Mouse (Mus musculus) right cerebral cortex, adult 2 months (tissue): ENCODE results near the gene Tlr6.

ENCODE experiments used
- DNase-seq, 2 experiments: peaks; one replicate each; pipeline ENCODE4 v3.0.0; 2021 to 2022; ENCODE audit warnings: low spot score in 2 of 2

The Tlr6 gene

DNA sequence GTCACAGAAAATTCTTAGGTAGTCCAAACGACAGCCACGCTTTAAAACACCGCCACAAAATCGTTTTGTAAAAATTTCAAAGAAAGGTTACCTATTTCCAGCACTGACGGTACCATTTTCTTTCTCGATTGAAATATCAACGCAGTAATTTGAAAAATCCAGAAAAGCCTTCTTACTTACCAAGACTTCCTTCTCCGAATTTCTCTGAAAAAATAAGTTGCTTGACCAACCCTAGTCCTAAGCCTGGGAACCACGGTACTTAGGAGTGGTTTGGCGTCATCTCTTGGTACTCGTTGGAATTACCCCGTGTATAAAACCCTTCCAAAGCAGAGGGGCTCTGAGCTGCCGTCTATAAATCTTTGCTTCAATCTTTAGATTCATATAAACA lies at the start of gene Tlr6:
Gene Tlr6, minus strand, starts transcription at position 255 of the 388 bp plus-strand sequence.
- peak; percentile 37 to 66 for DNase-seq

DNA sequence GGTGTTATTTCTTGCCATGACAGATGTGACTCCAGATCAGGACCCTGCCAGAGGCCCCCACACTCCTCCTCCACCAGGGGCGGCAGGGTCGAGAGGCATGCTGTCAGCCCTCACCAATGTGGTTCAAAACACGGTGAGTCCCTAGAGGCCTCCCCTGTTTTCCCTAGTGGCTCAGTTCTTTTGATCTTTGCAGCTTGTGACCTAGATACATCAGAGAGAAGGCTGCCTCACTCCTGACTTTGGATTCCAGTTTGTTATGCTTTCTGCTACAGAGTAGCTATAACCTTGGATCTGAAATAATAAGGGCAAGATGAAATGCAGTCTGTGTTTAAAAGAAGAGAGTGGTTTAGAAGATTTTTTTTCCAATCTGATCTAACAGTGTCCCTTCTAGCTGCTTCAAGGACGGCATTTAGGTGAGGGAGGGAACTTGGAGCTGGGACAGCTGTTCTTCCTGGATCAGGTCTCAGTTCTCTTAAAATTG lies 46.2 kb upstream of the Tlr6 start:
- DNase-seq: no peak

DNA sequence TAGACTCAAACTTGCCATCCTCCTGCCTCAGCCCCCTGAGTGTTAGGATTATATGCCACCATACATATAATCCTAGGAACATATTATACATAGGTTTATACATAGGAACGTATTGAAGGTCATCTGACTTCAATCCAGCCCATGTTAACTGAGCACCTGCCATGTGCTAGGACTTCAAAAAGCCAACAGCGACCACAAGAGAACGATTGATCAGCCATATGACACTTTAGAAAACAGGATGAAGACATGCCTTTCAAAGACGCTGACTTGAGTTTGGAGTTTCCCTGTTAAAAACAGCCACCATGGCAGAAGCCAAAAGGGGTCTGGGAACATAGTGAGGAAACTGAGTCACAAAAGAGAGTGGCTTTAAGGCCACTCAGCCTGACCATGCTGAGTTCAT lies 45.4 kb upstream of the Tlr6 start:
- DNase-seq: no peak

DNA sequence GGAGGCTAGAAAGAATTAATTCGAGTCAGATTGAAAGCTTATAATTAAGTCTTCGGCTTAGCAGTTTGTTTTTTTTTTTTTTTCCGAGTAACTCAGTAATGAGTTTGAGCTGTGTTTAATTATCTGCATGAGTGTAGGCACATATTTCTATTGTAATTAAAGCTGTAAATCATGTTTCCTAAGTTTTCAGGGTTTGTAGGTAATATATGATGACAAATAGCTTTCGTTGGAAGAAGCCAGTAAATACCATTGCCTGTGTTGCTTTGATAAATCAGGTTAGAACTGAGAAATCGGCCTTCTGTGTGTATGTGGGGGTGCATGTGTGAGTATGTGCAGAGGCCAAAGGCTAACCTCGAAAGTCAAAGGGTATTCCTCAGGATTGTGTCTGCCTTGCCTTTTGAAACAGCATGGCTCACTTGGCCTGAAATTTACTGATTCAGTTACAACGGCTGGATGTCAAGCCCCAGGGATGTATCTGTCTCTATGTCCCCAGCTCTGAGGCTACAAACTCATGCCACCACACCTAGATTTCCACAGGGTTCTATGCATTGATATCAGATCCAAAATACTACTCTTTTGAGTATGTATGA lies 44.1 kb upstream of the Tlr6 start:
- no peak for DNase-seq

DNA sequence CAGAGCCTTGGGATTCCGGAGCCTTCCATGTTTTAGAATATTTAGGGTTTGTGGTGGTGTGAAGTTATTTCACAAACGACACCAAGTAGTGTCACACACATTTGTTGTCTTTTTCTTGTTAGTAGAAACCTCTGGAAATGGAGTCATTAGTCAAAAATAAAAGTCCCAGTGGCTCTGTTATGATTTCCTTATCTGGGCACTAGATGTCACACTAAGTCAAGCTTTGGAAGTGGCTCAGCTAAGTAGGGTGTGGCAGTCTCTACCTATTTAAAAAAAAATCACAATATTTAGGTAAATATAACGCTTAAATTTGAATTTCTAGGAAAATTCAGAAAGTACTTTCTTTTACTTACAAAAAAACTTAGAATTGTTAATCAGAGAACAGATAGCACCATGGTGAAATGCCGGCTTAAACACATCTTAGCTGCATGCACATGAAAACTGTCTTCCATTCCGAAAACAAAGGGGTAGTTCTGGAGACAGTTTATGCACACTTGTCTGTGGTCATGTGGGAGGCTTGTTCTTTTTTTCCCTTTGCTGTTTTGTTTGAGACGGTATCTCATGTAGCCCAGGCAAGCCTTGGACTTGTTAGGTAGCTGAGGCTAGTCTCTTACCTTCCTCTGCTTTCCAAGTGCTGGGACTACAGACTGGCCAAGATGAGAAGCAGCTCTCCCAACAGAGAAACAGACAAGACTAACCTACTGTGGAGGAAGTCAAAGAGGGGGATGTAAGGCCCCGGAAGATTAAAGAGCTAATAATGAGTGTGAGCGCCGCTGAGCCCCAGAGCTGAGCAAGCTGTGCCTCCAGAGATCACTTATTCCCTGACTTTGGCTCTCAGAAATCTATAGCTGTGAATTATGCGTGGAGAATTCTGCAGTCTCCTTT lies 43.3 kb upstream of the Tlr6 start:
- peak in 1 of 2 experiments; percentile 29 for DNase-seq

DNA sequence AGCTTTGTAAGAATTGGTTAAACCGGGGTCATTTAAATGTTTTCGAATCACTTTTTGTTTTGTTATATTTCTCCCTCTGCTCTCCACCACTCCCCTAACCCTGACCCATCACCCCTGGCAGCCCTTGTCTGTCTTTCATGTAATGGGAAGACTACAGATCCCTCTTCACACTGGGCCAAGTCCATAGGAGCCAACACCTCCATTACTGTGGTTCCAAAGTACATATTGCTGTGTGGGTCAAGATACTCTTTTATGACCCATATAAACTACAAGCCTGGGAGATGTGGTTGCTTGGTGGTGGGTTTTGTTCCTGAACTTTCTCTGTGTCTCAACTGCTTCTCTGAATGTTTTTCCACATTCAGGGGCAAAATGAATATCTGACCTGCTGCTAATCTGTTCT lies 35.5 kb upstream of the Tlr6 start:
- no peak for DNase-seq

DNA sequence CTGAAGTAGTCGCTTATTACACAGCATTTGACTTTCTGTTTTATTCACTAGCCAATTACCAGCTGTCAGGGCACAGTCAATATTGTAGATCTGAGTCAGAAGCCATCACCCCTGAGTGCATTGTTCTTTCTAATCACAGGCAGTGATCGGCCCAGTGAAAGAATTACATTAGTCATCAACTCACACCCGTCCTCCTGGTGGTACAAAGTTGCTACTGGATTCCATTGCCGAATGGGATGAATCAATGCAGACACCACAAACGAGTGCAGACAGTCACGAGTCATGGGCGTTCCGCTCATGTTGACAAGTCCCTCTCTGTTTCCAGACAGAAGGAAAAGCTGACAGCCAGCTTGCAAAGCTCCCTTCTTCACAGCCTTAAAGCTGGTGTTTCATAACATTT lies 32.6 kb upstream of the Tlr6 start:
- DNase-seq: peak in 1 of 2 experiments; percentile 31

DNA sequence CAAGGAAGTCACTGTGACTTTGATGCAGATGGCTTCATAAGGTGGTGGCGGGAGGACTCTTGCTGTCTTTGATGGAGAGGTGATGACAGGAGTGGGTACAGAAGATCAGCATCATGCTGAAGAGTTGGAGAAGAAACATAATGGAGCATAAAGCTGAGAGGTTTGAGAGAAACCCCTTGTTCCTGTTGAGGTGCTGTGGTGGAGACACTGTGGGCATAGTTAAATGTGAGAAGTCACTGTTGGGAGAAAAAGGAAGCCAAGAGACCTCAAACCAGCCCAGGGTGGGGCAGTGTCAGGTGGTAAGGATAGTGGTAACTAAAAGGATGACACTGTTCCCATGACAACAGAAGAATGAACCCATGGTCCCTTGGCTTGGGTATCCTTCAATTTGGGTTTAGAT lies 30.0 kb upstream of the Tlr6 start:
- no peak for DNase-seq

DNA sequence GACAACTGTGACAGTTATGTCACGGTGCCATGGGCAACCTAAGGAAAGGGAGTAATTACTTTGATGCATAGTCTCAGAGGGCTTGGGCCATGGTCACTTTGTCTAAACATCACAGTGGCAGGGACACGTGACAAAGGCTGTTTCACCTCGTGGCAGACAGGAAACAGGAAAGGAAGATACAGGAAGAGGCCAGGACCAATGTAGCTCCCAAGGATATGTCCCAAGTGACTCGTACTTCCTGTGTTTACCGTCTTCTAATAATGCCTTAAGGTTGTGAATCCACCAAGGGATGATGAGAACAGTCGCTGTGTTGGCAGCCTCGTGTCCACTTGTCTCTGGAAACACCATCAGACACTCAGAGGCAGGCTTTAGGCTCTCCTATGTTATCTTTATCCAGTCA lies 26.1 kb upstream of the Tlr6 start:
- no peak for DNase-seq

DNA sequence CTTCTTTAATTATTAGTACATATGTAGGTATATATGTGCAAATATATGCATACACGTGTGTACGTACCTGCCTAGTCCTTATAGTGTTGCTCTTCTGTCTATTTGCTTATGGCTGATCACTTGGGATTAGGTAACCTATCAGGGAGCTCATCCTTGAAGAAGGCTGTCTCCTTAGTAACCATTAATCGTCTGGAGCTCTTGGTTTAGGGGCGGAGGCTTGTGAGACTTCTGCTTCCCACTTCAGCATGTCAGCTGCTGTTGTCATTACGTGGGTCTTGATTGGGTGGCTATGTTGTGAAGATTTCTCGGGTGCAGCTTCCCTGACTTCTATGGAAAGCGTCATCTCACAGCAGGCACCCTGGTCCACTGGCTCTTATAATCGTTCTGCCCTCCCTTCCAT lies 17.2 kb upstream of the Tlr6 start:
- DNase-seq: peak in 1 of 2 experiments; percentile 4

DNA sequence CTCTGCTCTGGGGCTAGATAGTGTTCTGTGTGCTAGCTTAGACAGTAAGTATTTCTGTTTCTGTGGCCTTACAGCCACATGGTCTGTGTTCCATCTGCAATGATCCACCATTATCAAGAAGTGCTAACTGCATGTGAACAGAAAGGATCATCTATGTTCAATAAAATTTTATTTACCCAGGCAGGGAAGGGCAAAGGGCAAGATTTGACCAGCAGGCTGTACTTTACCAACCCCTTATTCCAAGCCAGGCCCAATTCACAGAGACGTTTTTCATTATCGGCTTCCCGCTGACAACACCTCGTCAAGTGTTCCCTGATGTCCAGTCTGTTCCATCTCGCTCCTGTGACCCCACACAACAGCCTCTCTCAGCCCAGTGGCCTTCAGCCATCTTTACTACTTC lies 15.2 kb upstream of the Tlr6 start:
- DNase-seq: no peak

DNA sequence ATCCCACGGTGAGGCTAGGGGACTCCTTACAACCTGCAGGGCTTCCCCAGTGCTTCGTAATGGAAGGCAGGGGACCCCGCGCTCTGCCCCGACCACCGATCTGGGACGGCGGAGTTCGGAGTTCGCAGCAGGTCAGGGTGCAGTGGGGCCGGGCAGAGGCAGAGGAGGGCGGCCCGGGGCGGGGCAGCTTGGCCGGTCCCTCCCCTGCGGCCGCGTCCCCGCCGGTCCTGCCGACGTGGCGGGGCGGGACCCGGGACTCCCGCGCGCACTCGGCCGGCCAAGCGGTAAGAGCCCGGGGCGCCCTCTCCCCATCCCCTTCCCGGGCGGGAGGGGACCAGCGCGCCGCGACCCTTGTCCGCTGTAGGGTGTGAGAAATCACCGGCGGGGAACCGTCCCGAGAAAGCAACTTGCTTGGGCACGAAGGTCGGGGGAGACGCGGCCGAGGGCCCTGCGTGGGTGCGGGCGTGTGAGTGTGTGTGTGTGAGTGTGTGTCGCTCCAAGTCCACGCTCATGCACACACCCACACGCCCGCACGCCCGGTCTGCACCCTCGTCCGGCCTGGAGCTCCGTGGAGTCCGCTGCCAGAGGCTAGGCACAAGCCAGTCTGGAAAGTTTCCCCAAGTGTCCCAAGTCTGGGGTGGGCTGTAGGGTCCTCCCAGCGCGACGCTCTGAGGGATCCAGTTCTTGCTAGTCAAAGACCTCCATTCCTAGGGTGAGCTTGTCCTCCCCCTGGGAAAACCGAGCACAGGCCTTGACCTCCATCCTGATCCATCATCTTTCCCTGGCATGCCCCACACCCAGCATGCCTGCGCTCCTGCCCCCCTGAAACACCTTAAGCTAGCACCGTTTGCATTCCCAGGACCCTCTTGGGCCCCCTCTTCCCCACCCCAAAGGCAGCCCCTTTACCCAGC lies 10.2 kb upstream of the Tlr6 start, which contains the start of gene Fam114a1:
Gene Fam114a1, plus strand, starts transcription at position 211 of the 911 bp plus-strand sequence.
- DNase-seq: peak; percentile 11 to 12

DNA sequence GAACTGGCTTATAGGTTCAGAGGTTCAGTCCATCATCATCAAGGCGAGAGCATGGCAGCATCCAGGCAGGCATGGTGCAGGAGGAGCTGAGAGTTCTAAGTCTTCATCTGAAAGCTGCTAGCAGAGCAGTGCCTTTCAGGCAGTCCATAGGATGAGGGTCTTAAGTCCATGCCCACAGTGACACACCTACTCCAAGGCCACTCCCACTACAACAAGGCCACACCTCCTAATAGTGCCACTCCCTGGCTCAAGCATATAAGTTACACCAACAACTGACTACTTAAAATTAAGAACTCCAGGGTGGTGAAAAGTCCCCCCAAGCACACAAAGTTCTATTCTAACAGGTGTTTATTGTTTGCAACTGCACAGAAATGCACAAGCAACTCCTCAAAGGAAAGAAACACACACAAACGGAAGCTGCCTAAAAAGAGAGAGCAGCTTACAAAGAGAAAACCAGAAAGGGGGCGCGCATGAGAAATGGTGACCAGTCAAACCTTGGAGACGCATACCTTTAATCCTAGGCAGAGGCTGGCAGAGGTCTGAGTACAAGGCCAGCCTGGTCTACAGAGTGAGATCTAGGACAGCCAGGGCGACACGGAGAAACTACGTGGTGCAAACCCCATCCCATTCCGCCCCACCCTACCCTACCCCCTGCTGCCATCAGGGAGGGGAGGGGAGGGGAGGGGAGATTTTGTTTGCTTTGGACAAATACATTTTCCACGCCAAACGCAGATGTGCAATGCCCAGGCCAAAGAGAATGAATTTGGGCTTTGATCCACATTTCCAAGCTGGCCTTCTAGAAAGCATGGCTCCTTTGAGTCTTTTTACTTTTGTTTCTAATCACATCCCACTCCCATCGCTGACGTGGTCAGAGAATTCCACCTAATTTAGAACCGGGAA lies 9.3 kb upstream of the Tlr6 start:
- no peak for DNase-seq

DNA sequence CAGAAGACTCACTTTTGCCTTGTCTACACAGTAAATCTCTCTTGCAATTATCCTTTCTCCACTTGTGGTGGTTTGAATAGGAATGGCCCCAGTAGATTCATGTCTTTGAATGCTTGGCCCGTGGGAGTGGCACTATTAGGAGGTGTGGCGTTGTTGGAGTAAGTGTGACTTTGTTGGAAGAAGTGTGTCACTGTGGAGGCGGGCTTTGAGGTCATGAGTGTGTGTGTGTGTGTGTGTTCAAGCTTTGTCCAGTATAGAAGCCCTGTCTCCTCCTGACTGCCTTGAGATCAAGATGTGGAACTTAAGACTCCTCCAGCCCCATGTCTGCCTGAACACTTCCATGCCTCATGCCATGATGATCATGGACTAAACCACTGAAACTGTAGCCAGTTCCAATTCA lies 3.8 kb upstream of the Tlr6 start:
- DNase-seq: no peak

DNA sequence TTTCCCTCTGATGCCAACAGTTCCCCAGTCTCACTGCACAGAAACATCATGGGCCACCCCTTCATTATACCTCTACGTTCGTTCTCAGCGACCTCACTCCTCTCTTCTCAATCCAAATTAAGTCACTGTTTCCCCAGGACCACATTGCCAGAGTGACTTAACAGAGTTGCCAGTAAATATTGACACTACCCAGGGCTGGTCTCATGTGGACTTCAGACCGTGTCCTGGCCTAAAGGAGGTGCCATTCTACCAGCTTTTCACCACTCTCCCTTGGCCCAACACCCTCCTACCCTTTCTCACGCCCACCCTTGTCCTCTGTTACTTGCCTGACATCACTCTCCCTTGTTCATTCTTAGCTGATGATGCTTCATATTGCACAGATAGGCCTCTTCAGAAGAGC lies 3.4 kb upstream of the Tlr6 start:
- no peak for DNase-seq

DNA sequence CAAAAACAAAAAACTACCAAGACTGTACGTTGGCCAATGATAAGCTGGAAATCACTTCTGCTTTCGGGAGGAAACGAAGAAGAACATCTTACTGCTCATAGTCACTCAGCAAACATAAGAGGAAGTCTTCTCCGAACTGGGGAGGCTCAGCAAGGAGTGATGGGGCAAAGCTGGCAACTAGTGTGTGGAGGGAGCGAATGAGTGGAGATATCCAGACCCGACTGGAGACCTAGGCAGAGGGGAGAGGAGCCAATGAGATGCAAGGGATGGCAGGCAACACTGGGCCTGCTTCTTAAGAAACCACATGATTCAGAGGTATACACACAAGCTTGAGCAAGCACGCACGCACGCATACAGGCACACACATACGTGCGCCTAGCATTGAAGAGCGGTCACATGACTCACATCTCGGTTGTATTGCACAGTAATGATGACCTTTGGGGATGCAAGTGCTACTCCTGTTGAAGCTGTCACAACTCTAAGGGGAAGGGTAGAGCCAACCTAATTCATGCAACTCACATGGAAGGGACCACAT lies 1.0 kb upstream of the Tlr6 start:
- DNase-seq: no peak

DNA sequence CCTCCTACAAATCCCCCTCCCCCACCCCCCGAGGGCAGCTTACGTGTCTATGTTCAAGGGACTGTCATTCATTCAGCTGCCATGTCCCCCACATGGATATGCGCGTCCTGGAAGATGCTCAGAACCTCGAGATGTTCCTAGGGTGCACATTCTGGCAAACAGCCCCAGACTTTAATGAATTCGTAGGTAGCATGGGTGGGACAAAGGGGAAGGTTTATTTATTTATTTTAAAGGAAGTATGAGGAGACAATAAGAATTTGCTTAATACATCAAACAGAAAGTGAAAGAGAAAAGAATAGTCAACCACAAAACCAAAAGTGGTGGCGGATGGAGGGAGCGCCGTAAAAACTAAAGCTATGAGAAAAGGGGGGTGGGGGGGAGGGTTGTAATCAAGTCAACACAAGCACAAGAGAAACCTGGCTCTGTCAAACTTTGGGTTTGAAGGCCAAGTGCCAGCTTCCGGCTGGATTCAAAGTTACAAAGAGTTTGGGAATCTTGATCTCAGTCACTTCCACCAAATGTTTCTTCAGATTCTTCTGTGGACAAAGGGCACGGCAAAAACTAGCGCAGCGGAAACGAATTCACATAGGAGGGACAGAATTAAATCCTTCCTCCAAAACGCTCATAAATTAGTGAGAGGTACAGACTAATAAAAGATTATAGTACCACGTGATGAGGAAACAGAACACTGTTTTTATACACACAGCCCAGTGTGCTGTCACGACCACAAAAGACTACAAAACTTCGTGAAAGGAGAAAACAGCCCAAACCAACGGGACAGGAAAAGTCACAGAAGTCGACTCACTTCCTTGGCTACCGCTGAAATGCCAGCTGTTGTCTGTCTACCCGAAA lies 680 bp downstream of the Tlr6 start:
- DNase-seq: no peak

DNA sequence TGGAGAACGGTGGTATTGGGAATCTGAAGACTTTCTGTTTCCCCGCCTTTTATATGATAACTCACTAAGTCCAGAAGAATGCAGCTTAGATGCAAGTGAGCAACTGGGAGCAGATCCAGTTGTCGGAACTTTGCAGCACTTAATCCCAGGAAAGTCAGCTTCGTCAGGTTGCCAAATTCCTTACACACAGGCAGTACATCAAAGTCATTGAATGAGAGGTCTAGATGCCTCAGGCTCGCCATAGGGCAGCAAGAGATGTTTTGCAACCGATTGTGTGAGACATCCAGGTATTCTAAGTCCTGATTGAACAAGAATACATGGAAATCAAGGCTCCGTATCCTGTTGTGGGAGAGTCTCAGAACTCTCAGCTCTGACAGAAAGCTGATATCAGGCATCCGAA lies 5.0 kb downstream of the Tlr6 start:
- DNase-seq: no peak

DNA sequence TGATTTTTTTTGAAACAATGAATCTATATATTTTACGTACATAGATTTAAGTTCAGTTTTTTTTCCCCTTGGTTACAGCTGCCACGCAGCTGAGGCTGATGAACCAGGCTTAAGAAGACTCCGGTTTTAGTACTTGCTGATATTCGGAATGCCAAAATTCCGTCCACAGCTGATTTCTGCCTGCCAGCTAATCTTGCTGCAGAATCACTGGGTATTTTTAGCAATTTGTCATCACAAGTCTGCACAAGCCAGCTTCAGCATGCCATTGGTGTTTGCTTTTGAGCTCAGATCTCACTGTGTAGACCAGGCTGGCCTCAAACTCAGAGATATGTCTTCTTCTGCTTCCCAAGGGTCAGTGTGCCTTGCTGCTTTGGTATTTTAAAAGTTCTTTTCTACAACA lies 8.4 kb downstream of the Tlr6 start:
- peak; percentile 14 to 23 for DNase-seq

DNA sequence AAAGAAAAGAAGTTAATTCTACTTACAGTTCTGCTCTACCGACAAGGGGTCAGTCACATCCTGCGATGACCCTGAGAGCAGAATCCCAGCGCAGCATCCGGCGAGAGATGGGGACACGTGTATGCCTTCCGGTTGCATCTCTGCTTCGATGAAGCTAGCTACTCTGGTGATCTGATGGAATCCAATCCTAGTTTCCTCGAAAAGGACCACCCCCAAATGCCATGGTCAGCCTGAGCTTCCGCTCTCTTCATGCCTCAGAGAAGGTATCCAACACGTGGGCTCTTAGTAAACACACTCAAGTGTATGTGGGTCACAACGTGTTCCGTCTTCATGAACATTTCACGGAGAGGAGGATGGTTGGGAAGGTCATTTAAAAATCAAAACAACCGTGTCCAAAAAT lies 27.1 kb downstream of the Tlr6 start:
- DNase-seq: no peak
